Mouse (Mus musculus) hematopoietic stem cell, adult 5-6 weeks (primary cell): ENCODE data around the gene Zfand3. TPM values are rescaled to one million over a fixed set of nuclear protein-coding genes. Genes with fewer than 3 reads are reported as not detected.

Experiments used
- ATAC-seq, 2 experiments: fragments of 125-278 bp in 1 of 2; replicated peaks in 1 of 2; 2 replicates each; pipeline ENCODE4 v1.8.0; 2016 to 2017; ENCODE audit warnings: inconsistent platforms in 2 of 2, mild to moderate bottlenecking in 2 of 2, moderate number of reproducible peaks in 2 of 2, low read depth in 1 of 2, moderate TSS enrichment in 1 of 2; ENCODE audit not compliant: low FRiP score in 2 of 2, poor library complexity in 2 of 2, severe bottlenecking in 2 of 2, insufficient read depth in 1 of 2, low TSS enrichment in 1 of 2
- total RNA-seq: library from RNA; stranded (forward); fragments of 172-1452, 232-1000 nt; gene quantifications from 2 replicates; pipeline ENCODE4 v1.2.3, GENCODE M21; 2017

The Zfand3 gene
- total RNA-seq, 1 experiment from 2014 or later, result 19.3 TPM

GRCm38 (mm10) chr17:30244651-30245307 lies 240.2 kb downstream of the Zfand3 start:
- no peak for ATAC-seq

- ATAC-seq, result no peak
Measured at GRCm38 (mm10) chr17:30245308-30245706, 240.8 kb downstream of the Zfand3 start.

GRCm38 (mm10) chr17:30253028-30253427 lies 248.5 kb downstream of the Zfand3 start:
- ATAC-seq, result no peak

GRCm38 (mm10) chr17:30253924-30254323 lies 249.4 kb downstream of the Zfand3 start:
- ATAC-seq, result no peak

- no peak for ATAC-seq
Measured at GRCm38 (mm10) chr17:30255928-30256560, 251.5 kb downstream of the Zfand3 start.

GRCm38 (mm10) chr17:30258480-30258879 lies 253.9 kb downstream of the Zfand3 start:
- ATAC-seq, result no peak

GRCm38 (mm10) chr17:30259938-30260337 lies 255.4 kb downstream of the Zfand3 start:
- no peak for ATAC-seq

Other genes with a start within 250 kb of the Zfand3 start
- gene Mdga1, start 34.6 kb upstream of the Zfand3 start, total RNA-seq, result 26.6 and 32.5 TPM in 2 replicates